Mouse (Mus musculus) G1E (cell line): Measurements from ENCODE around the gene Tubal3. TPM values are rescaled to one million over a fixed set of nuclear protein-coding genes. Genes with fewer than 3 reads are reported as not detected.

Experiments used
- ATAC-seq: 2 replicates; pipeline ENCODE4 v1.8.0; 2016; ENCODE audit warnings: mild to moderate bottlenecking; ENCODE audit not compliant: insufficient number of reproducible peaks, poor library complexity, low FRiP score, severe bottlenecking; ENCODE audit errors: extremely low read depth
- DNase-seq: peaks from one replicate; pipeline ENCODE4 v3.0.0; 2012; ENCODE audit warnings: low spot score
- H3K27me3 ChIP-seq: 2 replicates; pipeline ENCODE4 v1.6.1; 2012; ENCODE audit warnings: mild to moderate bottlenecking, low read length, inconsistent platforms; ENCODE audit not compliant: insufficient read depth
- H3K36me3 ChIP-seq: replicated peaks from 2 replicates; pipeline ENCODE3; 2012; ENCODE audit warnings: mild to moderate bottlenecking, inconsistent platforms
- H3K4me1 ChIP-seq: 2 replicates; pipeline ENCODE4 v1.6.1; 2012; ENCODE audit warnings: low read depth, low read length, inconsistent platforms, mixed read lengths; ENCODE audit not compliant: insufficient read depth
- H3K4me3 ChIP-seq: 2 replicates; pipeline ENCODE4 v1.5.1; 2012; ENCODE audit warnings: low read depth, mild to moderate bottlenecking, inconsistent platforms, low read length, moderate library complexity, mixed read lengths
- H3K9me3 ChIP-seq: replicated peaks from 2 replicates; pipeline ENCODE4 v1.6.1; 2012; ENCODE audit warnings: inconsistent platforms
- CTCF ChIP-seq: IDR thresholded peaks from 2 replicates; pipeline ENCODE4 v1.5.1; 2012; ENCODE audit warnings: low read depth, low read length, inconsistent platforms, mixed read lengths
- GATA1 ChIP-seq: IDR thresholded peaks from 2 replicates; pipeline ENCODE4 v1.6.1; 2012; ENCODE audit warnings: borderline replicate concordance, low read length, inconsistent platforms, mixed read lengths
- GATA2 ChIP-seq: IDR thresholded peaks from 2 replicates; pipeline ENCODE4 v1.6.1; 2012; ENCODE audit warnings: low read depth, low read length, inconsistent platforms, borderline replicate concordance
- POLR2AphosphoS5 ChIP-seq: IDR thresholded peaks from 2 replicates; pipeline ENCODE4 v1.6.1; 2012; ENCODE audit warnings: low read depth, low read length, inconsistent platforms; ENCODE audit not compliant: insufficient replicate concordance
- TAL1 ChIP-seq: conservative IDR thresholded peaks from 2 replicates; pipeline ENCODE4 v1.6.1; 2012; ENCODE audit warnings: low read depth, low read length, inconsistent platforms, mixed read lengths
- polyA plus RNA-seq: library from polyadenylated mRNA; stranded (reverse); fragments of >175 nt; gene quantifications from 2 replicates; pipeline ENCODE4 v1.2.3, GENCODE M21; 2012
- total RNA-seq, 2 experiments: library from RNA; stranded (forward) in 1 of 2; stranded (reverse) in 1 of 2; fragments of 200-1000 nt in 1 of 2; fragments of >200 nt in 1 of 2; fragmentation: Nextera tagmentation in 1 of 2; gene quantifications; 2 replicates each; pipeline ENCODE4 v1.2.3; 2014 to 2017

The Tubal3 gene
- total and polyA plus RNA-seq, 3 experiments, result 0.16 TPM; not detected in 2

GRCm38 (mm10) chr13:3908262-3908661, 9.8 kb upstream of the Tubal3 start:
- Histone ChIP-seq H3K36me3 (peaks cover 60% of the 10 kb centered on the region), H3K4me3 (no peak overlapping the region), H3K9me3 (no peaks in the 10 kb centered on the region), H3K4me1 (no peaks in the 10 kb centered on the region), H3K27me3 (no peaks in the 10 kb centered on the region)
- DNase-seq (no peak), ATAC-seq (no peak)
- TF ChIP-seq GATA2, result no peak
- TF ChIP-seq POLR2AphosphoS5, result no peak
- TF ChIP-seq CTCF, result no peak
- TF ChIP-seq TAL1, result no peak
- TF ChIP-seq GATA1, result no peak

DNA sequence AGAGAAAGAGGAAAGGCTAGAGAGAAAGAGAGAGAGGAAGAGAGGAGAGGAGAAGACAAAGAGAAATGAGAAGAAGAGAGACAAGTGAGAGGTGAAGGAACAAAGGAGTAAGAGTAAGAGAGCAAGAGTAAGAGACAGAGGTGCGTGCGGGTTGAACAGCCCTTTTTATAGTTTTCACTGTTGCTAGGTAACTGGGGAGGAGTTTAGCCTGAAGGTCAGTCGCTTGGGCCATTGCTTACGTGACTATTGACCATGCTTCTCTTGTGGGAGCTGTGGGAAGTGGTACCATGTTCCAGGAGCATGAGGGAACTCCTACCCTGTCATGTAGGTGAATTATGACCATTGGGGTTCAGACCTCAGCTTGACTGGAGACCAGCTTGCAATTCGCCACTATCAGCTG, 7.7 kb upstream of the Tubal3 start:
- no peak for TF ChIP-seq POLR2AphosphoS5
- TF ChIP-seq GATA2, result no peak
- no peak for TF ChIP-seq TAL1
- TF ChIP-seq CTCF, result no peak
- no peak for TF ChIP-seq GATA1
- H3K27me3 ChIP-seq, result no peaks in the 10 kb centered on the region
- H3K4me3 ChIP-seq, result no peak overlapping the region
- ATAC-seq (no peak), DNase-seq (no peak)
- peaks cover 60% of the 10 kb centered on the region for H3K36me3 ChIP-seq
- peaks cover 6% of the 10 kb centered on the region for H3K4me1 ChIP-seq
- H3K9me3 ChIP-seq, result no peaks in the 10 kb centered on the region

DNA sequence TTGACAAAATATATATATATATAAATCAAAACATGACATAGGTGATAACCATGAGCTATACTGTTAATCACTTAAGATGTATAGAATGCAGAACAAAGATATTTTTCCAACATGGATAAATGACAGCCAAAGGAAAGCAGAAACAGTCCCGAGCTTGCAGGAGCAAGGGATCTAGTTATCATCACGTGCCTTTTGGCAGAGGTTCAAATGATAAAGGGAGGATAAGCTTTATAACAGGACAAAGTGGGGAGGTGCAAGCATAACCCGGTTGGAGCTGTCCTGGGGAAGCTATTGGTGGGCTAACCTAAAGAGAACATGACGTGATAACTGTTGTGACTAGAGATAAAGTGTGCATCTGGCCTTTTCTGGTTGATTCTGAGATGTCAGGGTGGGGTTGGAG, 4.6 kb upstream of the Tubal3 start:
- Histone ChIP-seq H3K9me3 (no peaks in the 10 kb centered on the region), H3K4me3 (no peak overlapping the region), H3K36me3 (peaks cover 49% of the 10 kb centered on the region), H3K27me3 (no peaks in the 10 kb centered on the region), H3K4me1 (peaks cover 26% of the 10 kb centered on the region)
- no peak for TF ChIP-seq GATA2
- TF ChIP-seq GATA1, result no peak
- TF ChIP-seq CTCF, result no peak
- no peak for TF ChIP-seq POLR2AphosphoS5
- TF ChIP-seq TAL1, result no peak
- DNase-seq, result no peak
- no peak for ATAC-seq

- no peak for TF ChIP-seq GATA2
These were observed 6.4 kb downstream of the Tubal3 start for GRCm38 (mm10) chr13:3924483-3924882.

DNA sequence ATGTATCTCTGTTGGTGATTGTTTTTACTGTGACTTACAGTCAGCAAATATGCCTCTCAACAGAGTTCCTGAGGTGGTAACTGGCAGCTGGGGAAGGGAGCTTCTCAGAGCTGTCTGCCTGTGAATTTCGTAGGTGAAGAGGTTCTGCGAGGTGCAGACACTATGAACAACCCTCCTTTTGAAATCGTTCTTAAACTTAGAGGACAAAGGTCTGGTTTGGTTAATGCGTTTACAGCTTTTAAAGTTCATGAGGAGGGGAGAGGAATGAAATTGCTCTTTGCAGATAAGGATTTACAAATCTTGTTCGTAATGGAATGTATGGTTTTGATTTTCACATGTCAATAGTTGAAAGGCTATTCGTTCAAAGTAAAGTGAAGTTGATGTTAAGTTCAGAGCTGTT, 7.6 kb downstream of the Tubal3 start:
- DNase-seq (no peak), ATAC-seq (no peak)
- Histone ChIP-seq H3K36me3 (no peaks in the 10 kb centered on the region), H3K9me3 (no peaks in the 10 kb centered on the region), H3K4me3 (no peak overlapping the region), H3K27me3 (peaks cover 30% of the 10 kb centered on the region), H3K4me1 (no peaks in the 10 kb centered on the region)
- TF ChIP-seq GATA2, result no peak
- no peak for TF ChIP-seq POLR2AphosphoS5
- no peak for TF ChIP-seq GATA1
- no peak for TF ChIP-seq CTCF
- TF ChIP-seq TAL1, result no peak

More at GRCm38 (mm10) chr13:3924483-3924882, 6.4 kb downstream of the Tubal3 start:
- DNase-seq (no peak), ATAC-seq (no peak)
- no peaks in the 10 kb centered on the region for H3K9me3 ChIP-seq
- H3K4me3 ChIP-seq, result no peak overlapping the region
- H3K36me3 ChIP-seq, result no peaks in the 10 kb centered on the region
- peaks cover 24% of the 10 kb centered on the region for H3K27me3 ChIP-seq
- no peaks in the 10 kb centered on the region for H3K4me1 ChIP-seq

DNA sequence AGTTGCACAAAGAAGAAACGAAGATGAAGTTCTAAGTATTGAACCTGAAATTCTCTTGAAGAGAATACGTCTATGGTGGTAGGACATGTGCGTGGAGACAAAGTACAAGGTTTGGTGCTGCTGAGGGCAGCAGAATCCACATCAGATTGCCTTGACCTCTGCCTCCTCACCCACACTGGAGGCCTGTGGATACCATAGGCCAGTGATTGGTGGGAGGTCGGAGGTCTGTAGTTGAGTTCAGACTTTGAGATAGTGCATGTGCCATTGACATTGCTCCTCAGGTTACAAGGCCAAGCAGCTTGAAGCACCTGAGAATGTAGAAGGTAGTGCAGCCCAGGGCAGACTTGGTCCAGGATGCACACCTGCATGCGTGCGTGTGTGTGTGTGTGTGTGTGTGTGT, 8.0 kb downstream of the Tubal3 start:
- Histone ChIP-seq H3K27me3 (peaks cover 30% of the 10 kb centered on the region), H3K9me3 (no peaks in the 10 kb centered on the region), H3K36me3 (no peaks in the 10 kb centered on the region), H3K4me1 (no peaks in the 10 kb centered on the region), H3K4me3 (no peak overlapping the region)
- ATAC-seq (no peak), DNase-seq (no peak)
- TF ChIP-seq GATA1 (no peak), GATA2 (no peak)

- Histone ChIP-seq H3K4me3 (no peak overlapping the region), H3K36me3 (no peaks in the 10 kb centered on the region), H3K9me3 (no peaks in the 10 kb centered on the region), H3K4me1 (no peaks in the 10 kb centered on the region), H3K27me3 (peaks cover 7% of the 10 kb centered on the region; the same call in 1 of the 2 replicates)
- no peak for DNase-seq
- no peak for TF ChIP-seq TAL1
- no peak for TF ChIP-seq POLR2AphosphoS5
- ATAC-seq, result no peak
These were observed 26.6 kb downstream of the Tubal3 start for GRCm38 (mm10) chr13:3944699-3945098.
